Mouse (Mus musculus) MEL (cell line): ENCODE data around the gene Gnb4.

ENCODE experiments used
- CTCF ChIP-seq, 3 experiments: IDR thresholded peaks in 2 of 3; conservative IDR thresholded peaks in 1 of 3; 2 replicates each; pipeline ENCODE4 v1.5.1; 2011 to 2012; ENCODE audit warnings: low read length in 3 of 3, low read depth in 2 of 3, mild to moderate bottlenecking in 2 of 3, improper control_type of control experiment in 1 of 3, inconsistent platforms in 1 of 3, mixed read lengths in 1 of 3, moderate library complexity in 1 of 3; ENCODE audit not compliant: control insufficient read depth in 1 of 3, insufficient read depth in 1 of 3, poor library complexity in 1 of 3, severe bottlenecking in 1 of 3
- EP300 ChIP-seq, 2 experiments: IDR thresholded peaks; 2 replicates each; pipeline ENCODE4 v1.6.1; 2011; ENCODE audit warnings: improper control_type of control experiment in 2 of 2, low read length in 2 of 2, low read depth in 1 of 2, mild to moderate bottlenecking in 1 of 2
- MAX ChIP-seq: IDR thresholded peaks from 2 replicates; pipeline ENCODE4 v1.6.1; 2011; ENCODE audit warnings: low read length, improper control_type of control experiment
- POLR2A ChIP-seq, 2 experiments: IDR thresholded peaks; 2 replicates each; pipeline ENCODE4 v1.6.1; 2011 to 2012; ENCODE audit warnings: low read length in 2 of 2, mild to moderate bottlenecking in 2 of 2, control low read depth in 1 of 2, improper control_type of control experiment in 1 of 2, low read depth in 1 of 2, moderate library complexity in 1 of 2; ENCODE audit not compliant: control insufficient read depth in 1 of 2, insufficient read depth in 1 of 2, poor library complexity in 1 of 2

DNA sequence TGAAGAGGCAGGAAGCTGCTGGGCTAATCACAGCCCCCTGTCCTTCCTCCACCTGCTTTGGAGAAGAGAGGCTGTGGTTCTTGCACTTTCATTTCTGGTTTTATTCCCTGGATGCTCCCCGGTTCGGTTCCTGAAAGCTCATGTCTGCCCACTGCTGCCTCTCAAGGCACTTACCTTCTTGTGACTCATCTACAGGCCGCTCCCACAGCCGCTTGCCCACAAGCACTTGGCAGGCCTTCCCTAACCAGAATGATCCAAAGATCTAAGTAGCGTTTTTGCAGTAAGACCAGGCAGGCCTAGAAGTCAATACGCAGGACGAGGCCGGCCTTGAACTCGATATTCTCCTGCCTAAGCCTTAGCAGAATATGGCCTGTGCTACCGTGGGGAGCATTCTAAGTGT lies 15.3 kb downstream of the Gnb4 start:
- TF ChIP-seq MAX, result no peak
- TF ChIP-seq POLR2A (IDR thresholded peaks at IDR 0.05; ENCODE audit: control insufficient read depth in 1 of 2, insufficient read depth in 1 of 2, low read depth in 1 of 2, low read length in 2 of 2, poor library complexity in 1 of 2), result no peak
- TF ChIP-seq EP300 (IDR thresholded peaks at IDR 0.05; ENCODE audit: low read depth in 1 of 2, low read length in 2 of 2), result peak in 1 of 2 experiments; percentile 38; a peak in 1 of 4 replicates
- no peak for TF ChIP-seq CTCF (IDR thresholded peaks at IDR 0.05 in 2 of 3, conservative IDR thresholded peaks at IDR 0.05 in 1 of 3; ENCODE audit: control insufficient read depth in 1 of 3, insufficient read depth in 1 of 3, low read depth in 2 of 3, low read length in 3 of 3, poor library complexity in 1 of 3, severe bottlenecking in 1 of 3)
